Mouse (Mus musculus) liver, embryonic 14.5 days (tissue): Measurements from ENCODE around the gene Etaa1.
A peak's percentile ranks its signal among the peaks of the same experiment; 100 is the strongest.

Experiments used
- CTCF ChIP-seq: IDR thresholded peaks from 2 replicates; pipeline ENCODE4 v1.5.1; 2016; ENCODE audit warnings: antibody characterized with exemption, low read depth, control low read depth
- EP300 ChIP-seq: IDR thresholded peaks from 2 replicates; pipeline ENCODE4 v1.6.1; 2016; ENCODE audit warnings: antibody characterized with exemption, low read depth

DNA sequence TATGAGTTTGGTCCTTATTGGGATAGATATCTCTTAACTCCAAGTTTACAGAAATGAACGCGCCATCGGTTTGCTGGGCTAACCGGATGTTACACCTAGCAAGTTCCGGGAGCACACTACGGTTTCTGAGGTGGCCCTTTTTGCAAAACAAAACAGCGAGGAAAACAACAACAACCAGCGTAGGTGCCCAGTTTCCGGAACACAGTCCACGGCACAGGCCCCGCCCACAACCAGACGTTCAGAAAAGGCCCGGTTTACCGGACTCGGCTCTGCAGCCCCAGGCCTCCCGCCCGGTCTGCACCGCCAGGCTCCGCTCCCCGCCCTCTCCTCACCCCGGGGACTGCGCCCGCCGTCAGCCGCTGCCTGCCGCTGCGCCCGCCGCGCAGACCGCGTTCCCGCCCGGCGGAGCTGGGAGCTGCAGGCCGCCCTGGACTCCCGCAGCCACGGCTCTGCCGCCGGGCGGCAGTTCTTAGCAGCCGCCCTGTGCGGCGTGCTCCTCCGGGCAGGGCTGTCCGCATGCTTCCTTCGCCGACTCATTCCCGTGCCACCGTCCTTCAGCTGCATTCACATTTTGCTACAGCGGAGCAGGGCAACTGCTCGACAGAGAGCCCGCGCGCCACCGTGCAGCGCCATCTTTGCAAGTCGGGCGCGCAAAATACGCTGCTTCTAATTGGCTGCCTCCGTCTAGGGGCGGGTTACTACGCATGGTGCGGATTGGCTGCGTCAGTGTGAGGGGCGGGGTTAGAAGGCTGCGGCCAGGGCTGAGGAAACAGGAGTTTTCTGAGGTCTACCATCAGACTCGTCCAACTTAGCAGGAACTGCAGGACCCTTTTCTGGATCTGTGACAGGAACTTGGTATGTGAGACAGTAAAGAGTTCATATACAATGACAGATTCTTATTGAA, at the start of gene Etaa1:
- TF ChIP-seq CTCF (peak; percentile 21; the same call in 1 of the 2 replicates), EP300 (no peak)
